Mouse (Mus musculus): ENCODE data around the gene Abhd15. TPM values are rescaled to one million over a fixed set of nuclear protein-coding genes. Genes with fewer than 3 reads are reported as not detected.

The Abhd15 gene
- total and polyA plus RNA-seq, 3 experiments = 2.0 to 2.9 (median 2.4) TPM

- no peak overlapping the region for H3K9ac ChIP-seq (ENCODE audit: low read depth, low read length)
- no peaks in the 10 kb centered on the region for H3K4me1 ChIP-seq (ENCODE audit: control insufficient read depth, insufficient read depth, low read length)
- DNase-seq = no peak
- H3K36me3 ChIP-seq (ENCODE audit: control insufficient read depth, insufficient read depth, low read length) = no peaks in the 10 kb centered on the region
- WGBS = 83% methylated on average over 4 of the region's 4 CpGs
- TF ChIP-seq POLR2A (IDR thresholded peaks at IDR 0.05; ENCODE audit: insufficient read depth, low read depth, low read length) = no peak
- TF ChIP-seq CTCF (IDR thresholded peaks at IDR 0.05) = no peak
- TF ChIP-seq EP300 (IDR thresholded peaks at IDR 0.05; ENCODE audit: insufficient read depth, low read depth, low read length) = no peak
- no peaks in the 10 kb centered on the region for H3K79me2 ChIP-seq (replicated peaks; ENCODE audit: control insufficient read depth, insufficient read depth, low read length)
- H3K27ac ChIP-seq = no peak overlapping the region
- intact Hi-C loops (cut with DNase I) = no loop called here
- no peaks in the 10 kb centered on the region for H3K27me3 ChIP-seq (ENCODE audit: control insufficient read depth, insufficient read depth, low read length)
- H3K4me3 ChIP-seq = no peak overlapping the region
Measured at GRCm38 (mm10) chr11:77532202-77532846, 17.4 kb downstream of the Abhd15 start.

- Histone ChIP-seq H3K9ac (ENCODE audit: low read depth, low read length) (no peak overlapping the region), H3K4me1 (ENCODE audit: control insufficient read depth, insufficient read depth, low read length) (no peaks in the 10 kb centered on the region), H3K36me3 (ENCODE audit: control insufficient read depth, insufficient read depth, low read length) (peaks cover 8% of the 10 kb centered on the region), H3K27me3 (ENCODE audit: control insufficient read depth, insufficient read depth, low read length) (no peaks in the 10 kb centered on the region), H3K27ac (no peak overlapping the region), H3K4me3 (no peak overlapping the region), H3K79me2 (replicated peaks; ENCODE audit: control insufficient read depth, insufficient read depth, low read length) (no peaks in the 10 kb centered on the region)
- intact Hi-C loops (cut with DNase I) = loop anchor here (5.0 kb wide), 1 partner anchor 37 kb away; no protein-coding TSS in a partner anchor
- WGBS = 95% methylated on average over 7 of the region's 7 CpGs
- TF ChIP-seq EP300 (IDR thresholded peaks at IDR 0.05; ENCODE audit: insufficient read depth, low read depth, low read length) (no peak), POLR2A (IDR thresholded peaks at IDR 0.05; ENCODE audit: insufficient read depth, low read depth, low read length) (no peak), CTCF (IDR thresholded peaks at IDR 0.05) (no peak)
- DNase-seq = no peak
Measured at GRCm38 (mm10) chr11:77545261-77545660, 30.3 kb downstream of the Abhd15 start.

DNA sequence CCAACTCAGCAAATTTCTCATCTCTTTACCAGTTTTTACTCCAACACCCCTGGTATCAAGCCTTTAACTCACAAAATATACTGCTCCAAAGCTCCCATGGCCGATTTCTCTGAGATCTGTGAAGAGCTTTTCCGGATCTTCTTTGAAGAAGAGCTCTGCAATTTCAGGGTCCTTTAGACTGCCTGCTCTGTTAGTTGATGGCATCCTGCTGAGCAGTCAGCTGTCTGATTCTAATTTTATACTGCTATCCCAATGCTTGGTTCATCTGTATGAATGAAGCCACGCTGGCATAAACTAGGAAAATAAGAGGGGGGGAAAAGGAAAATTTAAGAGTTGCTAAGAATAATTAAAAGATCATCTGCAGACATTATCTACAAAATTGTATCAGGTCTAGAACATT lies 70.3 kb downstream of the Abhd15 start:
- no peak for DNase-seq
- H3K9ac ChIP-seq (ENCODE audit: low read depth, low read length) = no peak overlapping the region
- no peak overlapping the region for H3K4me3 ChIP-seq
- 76% methylated on average over 3 of the region's 3 CpGs for WGBS
- H3K27ac ChIP-seq = no peak overlapping the region
- H3K79me2 ChIP-seq (replicated peaks; ENCODE audit: control insufficient read depth, insufficient read depth, low read length) = 0 out of 2 replicates have a peak, but pooled peaks cover 2% of the 10 kb centered on the region
- no peaks in the 10 kb centered on the region for H3K27me3 ChIP-seq (ENCODE audit: control insufficient read depth, insufficient read depth, low read length)
- H3K4me1 ChIP-seq (ENCODE audit: control insufficient read depth, insufficient read depth, low read length) = peaks cover 1% of the 10 kb centered on the region
- TF ChIP-seq CTCF (IDR thresholded peaks at IDR 0.05) = no peak
- TF ChIP-seq EP300 (IDR thresholded peaks at IDR 0.05; ENCODE audit: insufficient read depth, low read depth, low read length) = no peak
- no peak for TF ChIP-seq POLR2A (IDR thresholded peaks at IDR 0.05; ENCODE audit: insufficient read depth, low read depth, low read length)
- peaks cover 15% of the 10 kb centered on the region for H3K36me3 ChIP-seq (ENCODE audit: control insufficient read depth, insufficient read depth, low read length)
- intact Hi-C loops (cut with DNase I) = no loop called here

Other genes starting within 250 kb of the Abhd15 start
- gene Coro6, start 52.7 kb upstream of the Abhd15 start, total RNA-seq (2021) = 100 to 1,000 TPM; 207 to 213 TPM
- 482 and 483 TPM in 2 replicates for gene Coro6, start 52.7 kb upstream of the Abhd15 start, polyA plus RNA-seq (2012; rRNA removed)
- gene Ankrd13b, start 25.4 kb upstream of the Abhd15 start, total RNA-seq (2021) = 10 to 100 TPM in 1 of 2 experiments, 1 to 10 TPM in 1; 9.2 to 10.6 TPM
- 19.4 and 20.3 TPM in 2 replicates for gene Ankrd13b, start 25.4 kb upstream of the Abhd15 start, polyA plus RNA-seq (2012; rRNA removed)
- gene Git1, start 21.6 kb upstream of the Abhd15 start, total RNA-seq (2021) = 10 to 100 TPM; 53.3 to 59.4 TPM
- 52.3 and 54.0 TPM in 2 replicates for gene Git1, start 21.6 kb upstream of the Abhd15 start, polyA plus RNA-seq (2012; rRNA removed)
- gene Trp53i13, start 859 bp downstream of the Abhd15 start, total RNA-seq (2021) = 1 to 10 TPM; 8.3 to 9.8 TPM
- gene Trp53i13, start 859 bp downstream of the Abhd15 start, polyA plus RNA-seq (2012; rRNA removed) = 13.5 and 14.2 TPM in 2 replicates
- not detected for gene Gm10392, start 4.1 kb downstream of the Abhd15 start, total RNA-seq (2021)
- 0.06 TPM in 1 of 2 replicates, not detected in the other for gene Gm10392, start 4.1 kb downstream of the Abhd15 start, polyA plus RNA-seq (2012; rRNA removed)
- 10 to 100 TPM; 50.9 to 56.8 TPM for gene Taok1, start 92.7 kb downstream of the Abhd15 start, total RNA-seq (2021)
- 7.8 and 18.2 TPM in 2 replicates for gene Taok1, start 92.7 kb downstream of the Abhd15 start, polyA plus RNA-seq (2012; rRNA removed)
- 10 to 100 TPM; 44.8 to 47.6 TPM for gene Nufip2, start 171.0 kb downstream of the Abhd15 start, total RNA-seq (2021)
- gene Nufip2, start 171.0 kb downstream of the Abhd15 start, polyA plus RNA-seq (2012; rRNA removed) = 11.4 and 14.7 TPM in 2 replicates
- gene Cryba1, start 210.2 kb downstream of the Abhd15 start, total RNA-seq (2021) = not detected
- gene Cryba1, start 210.2 kb downstream of the Abhd15 start, polyA plus RNA-seq (2012; rRNA removed) = not detected in 2 replicates
- gene Myo18a, start 248.1 kb downstream of the Abhd15 start, total RNA-seq (2021) = 100 to 1,000 TPM; 240 to 274 TPM
- gene Myo18a, start 248.1 kb downstream of the Abhd15 start, polyA plus RNA-seq (2012; rRNA removed) = 98.6 and 107 TPM in 2 replicates

All from heart, adult 2 months (tissue).